Mouse (Mus musculus) cerebellum, postnatal 4 days (tissue): ENCODE measurements around the gene Aimp2.

Source experiments
- DNase-seq, 2 experiments: peaks; one replicate each; pipeline ENCODE4 v3.0.0; 2022; ENCODE audit warnings: low spot score in 2 of 2, mixed read lengths in 1 of 2

Gene Aimp2

DNA sequence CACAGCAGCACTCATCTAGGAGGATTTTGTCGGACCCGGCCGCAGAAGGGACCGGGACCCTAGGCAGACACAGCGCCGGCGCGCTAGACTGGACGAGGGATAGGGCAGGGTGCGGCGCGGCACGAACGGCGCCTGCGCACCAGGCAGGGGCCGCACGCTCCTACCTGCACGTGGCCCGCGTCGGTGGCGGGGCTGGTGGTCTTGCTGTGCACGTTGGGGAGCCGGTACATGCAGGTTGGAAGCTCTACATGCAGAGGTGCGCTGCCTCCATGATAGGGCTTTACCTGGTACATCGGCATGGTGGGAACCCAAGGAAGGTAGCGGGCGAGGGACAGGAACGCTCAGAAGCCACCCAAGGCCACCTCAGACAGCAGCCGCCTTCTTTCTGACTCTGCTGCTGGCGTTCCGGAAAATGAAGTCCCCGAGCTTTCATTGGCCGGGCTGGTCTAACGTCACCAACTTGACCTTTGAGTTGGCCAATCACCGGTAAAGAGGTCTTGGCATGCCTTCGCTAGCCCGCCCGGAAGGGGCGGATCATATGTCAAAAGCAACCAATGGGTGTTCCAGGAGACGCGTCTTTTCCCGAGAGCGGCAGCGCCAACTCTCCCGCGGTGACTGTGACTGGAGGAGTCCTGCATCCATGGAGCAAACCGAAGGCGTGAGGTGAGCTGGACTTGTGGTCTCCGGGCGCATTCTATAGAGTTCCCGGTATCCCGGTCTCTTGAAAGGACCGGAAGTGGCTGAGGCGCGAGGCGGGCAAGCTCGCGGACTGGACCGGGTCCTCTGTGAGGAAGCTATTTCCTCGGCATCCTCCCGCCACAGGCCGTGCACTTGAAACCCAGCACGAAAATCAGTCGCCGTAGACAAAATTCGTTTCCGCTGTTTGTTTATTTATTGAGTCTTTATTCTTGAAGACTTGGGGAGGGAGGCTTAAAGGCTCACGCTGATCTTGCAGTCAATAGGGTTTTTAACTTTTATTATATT, at the start of gene Aimp2, which contains the start of gene Pms2:
Gene Aimp2 (minus strand): TSS at position 431 of the 984 bp plus-strand sequence.
Gene Pms2 (plus strand): TSS at position 548 of the 984 bp plus-strand sequence.
- DNase-seq, result peak; percentile 79 to 92

DNA sequence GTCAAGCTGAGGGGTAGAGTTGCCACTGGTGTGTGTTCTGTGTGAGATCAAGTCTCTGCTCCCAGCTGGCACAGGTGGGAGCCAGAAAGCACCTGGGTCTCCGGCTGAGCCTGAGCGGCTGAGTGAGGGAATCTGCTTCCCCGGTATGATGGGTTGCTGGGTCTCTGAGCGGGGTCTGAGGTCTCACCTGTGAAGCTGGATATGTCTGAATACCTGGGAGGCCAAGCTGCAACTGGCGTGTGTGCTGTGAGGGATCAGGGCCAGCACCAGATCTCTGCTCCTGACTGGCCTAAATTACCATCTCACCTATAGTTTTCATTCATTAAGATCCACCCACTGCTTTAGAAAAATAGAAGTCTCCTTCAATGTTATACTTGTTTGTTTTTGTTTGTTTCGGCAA, 47.5 kb upstream of the Aimp2 start:
- no peak for DNase-seq

DNA sequence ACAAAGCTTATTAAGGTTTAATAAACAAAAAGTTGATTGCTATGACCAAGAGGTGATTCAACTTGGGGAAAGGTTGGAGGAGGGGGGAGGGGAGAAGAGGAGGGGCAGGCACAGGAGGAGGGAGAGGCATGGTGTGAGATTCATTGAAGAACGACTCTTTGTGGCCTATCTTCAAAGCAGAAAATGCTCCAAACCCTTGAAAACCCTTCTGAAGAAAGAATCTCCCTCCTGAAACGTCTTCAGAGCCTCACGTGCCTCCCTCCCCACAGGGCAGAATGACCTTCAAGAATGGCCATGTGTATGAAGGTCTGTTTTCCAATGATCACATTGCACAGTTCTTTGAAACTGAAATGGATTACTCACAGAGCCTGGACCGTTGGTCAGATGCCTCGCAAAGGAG, 40.4 kb upstream of the Aimp2 start:
- DNase-seq, result no peak

DNA sequence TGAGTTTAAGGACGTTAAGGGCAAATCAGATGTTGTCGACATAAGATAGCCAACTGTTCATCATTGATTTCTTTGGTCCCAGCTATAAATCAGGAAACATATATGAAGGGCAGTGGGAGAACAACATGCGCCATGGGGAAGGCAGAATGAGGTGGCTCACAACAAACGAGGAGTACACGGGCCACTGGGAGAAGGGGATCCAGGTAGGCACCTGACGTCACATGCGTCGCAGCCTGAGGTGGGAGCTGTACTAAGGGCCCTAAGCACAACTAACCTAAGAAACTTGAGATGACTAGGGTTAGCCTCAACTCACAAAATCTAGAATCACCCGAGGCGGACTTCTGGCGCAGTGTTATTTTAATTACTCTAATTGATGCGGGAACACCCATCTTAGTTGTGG, 38.7 kb upstream of the Aimp2 start:
- DNase-seq, result no peak

DNA sequence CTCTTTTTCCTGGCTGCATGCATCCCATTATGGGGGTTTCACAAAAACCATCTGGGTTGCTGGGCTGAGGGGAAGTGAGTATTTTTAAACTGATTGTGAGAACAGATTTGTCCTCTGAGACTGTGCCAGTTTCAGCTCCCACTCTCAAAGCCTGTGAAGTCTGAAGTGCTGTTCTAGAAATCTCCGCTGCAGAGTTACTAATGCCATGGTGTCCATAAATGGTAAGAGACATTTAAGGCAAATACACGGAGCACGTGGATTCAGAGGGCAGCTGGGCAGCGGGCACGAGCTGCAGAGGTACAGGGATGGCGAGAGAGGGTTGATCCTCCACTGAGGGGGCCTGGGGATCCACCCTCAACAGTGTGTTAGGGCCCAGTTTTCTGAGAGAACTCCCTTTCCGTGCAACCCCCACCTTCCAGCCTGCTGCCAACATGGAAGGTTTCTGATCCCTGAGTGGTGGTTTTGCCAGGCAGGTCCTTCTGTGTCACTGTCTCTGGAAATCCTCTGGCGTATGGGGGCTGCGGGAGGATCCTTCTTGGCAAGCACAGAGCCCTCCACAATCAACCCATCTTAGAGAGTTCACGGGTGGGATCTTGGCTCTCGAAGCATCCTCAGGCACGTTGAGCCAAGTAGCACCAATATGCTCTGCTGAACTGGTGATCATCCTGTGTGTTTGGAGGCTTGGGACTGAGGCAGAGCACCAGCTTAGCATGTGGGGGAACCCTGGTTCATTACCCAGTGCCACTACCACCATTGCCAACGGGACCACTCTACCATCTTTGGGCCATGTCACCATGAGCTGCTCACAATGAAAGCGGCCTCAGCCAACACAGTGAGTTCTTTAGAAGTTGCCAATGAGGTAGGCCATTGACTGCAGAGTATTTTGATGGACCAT, 33.8 kb upstream of the Aimp2 start:
- no peak for DNase-seq

DNA sequence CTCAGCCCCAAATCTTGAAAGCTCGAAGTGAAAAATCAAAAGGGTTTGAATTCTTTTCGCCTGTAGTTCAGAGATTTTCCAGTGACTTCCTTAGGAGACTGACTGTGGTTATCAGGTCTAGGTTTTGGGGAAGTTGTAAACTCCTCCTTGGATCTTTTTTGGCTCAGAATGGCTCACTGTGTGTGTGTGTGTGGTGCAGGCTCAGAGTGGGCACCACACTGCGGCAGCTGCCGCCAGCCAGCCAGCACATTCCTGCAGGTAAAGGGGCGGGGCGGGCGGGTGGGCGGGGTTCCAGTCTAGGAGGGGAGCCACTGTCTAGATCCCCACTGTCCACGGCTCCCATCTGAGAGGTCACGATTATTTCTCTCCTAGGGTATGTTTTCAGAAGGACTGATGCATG, 31.9 kb upstream of the Aimp2 start:
- DNase-seq, result no peak

DNA sequence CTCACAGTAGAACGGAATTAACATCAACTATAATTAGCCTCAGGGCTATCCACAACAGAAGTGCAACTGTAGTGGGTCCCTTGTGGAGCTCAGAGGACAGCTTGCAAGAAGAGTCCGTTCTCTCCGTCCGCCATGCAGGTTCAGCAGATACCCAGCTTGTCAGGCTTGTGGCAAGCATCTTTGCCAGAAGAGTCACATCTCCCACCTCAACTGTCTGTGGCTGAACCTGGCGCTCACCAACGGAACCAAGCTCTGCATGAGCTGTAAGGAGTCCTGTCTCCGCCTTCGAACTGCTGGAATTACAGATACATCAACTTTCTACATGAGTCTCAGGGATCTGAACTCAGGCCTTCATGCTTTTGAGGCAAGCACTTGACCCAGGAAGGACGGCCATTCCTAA, 26.5 kb upstream of the Aimp2 start:
- no peak for DNase-seq

DNA sequence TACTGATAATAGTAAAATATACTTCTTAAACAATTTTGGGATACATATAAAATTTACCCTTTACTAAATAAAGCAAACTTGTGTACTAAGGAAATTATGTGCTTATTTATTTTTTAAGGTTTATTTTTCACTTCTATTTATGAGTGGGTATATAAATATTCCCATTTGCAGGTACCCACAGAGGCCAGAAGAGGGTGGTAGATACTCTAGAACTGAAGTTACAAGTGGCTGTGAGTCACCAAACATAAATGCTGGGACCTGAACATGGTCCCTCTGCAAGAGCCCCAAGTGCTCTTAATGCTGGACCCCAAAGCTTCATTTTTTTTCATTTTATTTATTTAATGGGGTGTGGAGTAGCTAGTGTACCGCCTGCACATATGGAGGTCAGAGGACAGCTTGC, 24.2 kb upstream of the Aimp2 start:
- no peak for DNase-seq

DNA sequence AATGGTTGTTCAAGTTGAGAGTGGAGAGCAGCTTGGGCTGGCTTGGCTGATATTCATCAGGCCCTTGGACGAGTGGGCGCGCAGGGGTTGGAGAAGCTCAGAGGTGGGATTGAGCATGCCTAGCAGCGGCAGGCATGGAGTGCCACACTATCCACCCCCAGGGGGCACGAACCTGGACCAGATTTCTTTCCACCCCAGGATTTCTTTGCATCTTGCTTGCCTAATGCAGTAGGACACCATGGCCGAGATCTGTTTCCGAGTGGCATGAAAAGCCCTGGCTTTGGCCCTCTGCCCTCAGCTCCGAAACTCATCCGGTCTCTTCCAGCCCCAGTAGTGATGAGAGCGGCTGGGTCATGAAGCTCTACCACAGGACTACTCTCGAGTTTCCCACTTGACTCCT, 23.8 kb upstream of the Aimp2 start:
- DNase-seq, result no peak

DNA sequence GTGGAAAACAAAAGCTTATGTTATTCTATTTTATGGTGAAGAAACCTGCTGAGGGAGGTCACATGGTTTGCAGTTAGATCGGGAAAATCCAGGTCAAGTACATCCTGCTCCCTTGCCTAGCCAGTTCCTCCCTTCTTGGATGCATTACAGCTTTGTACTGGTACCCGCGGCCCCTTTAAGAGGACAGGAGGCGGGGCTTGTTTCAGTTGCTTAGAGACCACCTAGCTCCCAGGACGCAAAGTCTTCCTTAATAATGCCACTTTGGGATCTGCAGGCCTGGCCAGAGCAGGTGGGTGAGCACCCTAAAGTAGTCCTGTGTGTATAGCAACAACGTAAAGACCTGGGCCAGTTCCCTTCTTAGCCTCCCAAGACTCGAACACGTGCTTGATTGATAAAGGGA, 23.2 kb upstream of the Aimp2 start, which contains the start of gene Rsph10b:
Gene Rsph10b (plus strand): TSS at position 205 of the 400 bp plus-strand sequence.
- no peak for DNase-seq

DNA sequence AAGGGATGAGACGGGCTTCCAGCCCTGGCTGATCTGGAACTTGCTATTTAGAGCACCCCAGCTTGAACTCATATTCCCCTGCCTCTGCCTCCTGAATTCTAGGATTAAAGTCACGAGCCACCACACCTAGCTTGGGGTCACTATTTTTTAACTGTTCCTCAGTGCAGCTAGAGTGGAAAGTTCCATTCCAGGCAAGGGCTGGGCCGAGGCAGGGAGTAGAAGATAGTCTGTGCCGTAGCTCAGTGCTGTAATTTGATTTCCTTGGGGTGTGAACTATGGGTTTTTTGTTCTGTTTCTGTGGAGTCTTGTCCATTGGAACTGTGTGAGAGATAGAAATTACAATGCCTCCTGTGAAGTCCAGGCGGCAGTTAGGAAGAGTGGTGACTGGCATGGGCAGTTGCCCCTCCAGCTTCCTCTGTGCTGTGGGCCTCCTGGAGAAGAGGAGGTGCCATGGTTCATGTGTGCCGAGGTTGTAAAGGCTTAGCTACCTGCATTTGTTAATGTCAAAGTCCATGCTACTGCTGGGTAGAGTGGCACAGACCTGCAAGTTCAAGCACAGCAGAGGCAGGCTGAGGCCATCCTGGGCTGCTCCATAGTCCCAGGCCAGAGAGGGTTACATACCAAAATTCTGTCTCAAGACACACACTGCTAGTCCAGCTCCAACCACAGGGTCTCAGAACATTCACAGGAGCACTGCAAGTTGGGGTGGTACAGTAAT, 22.4 kb upstream of the Aimp2 start:
- no peak for DNase-seq

DNA sequence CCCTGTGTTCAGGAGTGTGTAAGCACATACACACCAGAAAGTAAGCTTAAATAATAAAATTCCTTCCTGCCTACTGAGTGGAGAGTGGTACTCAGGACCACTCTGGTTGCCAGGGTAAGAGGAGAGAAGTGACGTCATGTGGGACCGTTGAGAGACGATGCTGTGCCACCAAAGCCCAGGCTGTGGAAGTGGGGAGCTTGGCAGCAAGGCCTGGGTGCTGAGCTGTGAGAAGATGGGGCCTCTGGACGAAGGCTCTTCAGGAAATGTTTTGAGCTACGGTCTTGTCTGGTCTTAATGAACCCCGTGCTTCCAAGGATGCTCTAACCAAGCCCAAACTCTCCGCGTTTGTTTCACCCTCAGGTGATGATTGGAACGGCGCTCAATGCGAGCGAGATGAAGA, 21.0 kb upstream of the Aimp2 start:
- DNase-seq, result no peak

DNA sequence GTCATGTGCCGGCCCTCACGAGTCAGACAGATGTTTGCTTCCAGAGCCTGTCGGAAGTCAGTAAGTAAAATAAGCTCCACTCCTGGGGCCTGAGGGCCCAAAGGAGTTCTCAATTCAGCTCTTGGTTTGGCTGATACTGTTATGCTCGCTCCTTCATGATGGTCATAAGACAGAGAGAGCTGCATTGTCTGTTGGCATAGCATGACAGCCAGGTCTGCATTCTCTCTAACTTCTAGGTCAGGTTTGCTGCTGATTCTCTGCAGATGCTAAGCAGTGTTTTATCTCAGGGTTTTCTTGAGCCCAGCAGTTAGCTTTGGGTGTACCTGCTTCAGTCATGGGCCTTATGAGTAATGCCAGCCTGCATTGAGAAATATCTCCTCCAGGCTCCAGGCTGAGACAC, 19.6 kb upstream of the Aimp2 start:
- no peak for DNase-seq

DNA sequence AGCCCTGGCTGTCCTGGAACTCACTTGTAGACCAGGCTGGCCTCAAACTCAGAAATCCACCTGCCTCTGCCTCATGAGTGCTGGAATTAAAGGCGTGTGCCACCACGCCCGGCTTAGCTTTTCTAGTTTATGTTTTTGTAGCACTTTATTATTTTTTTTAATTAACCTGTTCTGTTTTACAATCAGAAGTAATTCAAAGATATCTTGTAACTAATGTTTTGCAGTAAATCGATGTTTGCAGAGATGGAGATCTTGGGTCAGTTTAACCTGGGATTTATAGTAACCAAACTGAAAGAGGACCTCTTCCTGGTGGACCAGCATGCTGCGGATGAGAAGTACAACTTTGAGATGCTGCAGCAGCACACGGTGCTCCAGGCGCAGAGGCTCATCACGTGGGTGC, 18.2 kb upstream of the Aimp2 start, which contains the start of gene Gm42421:
Gene Gm42421 (plus strand): TSS at position 301 of the 400 bp plus-strand sequence.
- DNase-seq, result no peak

DNA sequence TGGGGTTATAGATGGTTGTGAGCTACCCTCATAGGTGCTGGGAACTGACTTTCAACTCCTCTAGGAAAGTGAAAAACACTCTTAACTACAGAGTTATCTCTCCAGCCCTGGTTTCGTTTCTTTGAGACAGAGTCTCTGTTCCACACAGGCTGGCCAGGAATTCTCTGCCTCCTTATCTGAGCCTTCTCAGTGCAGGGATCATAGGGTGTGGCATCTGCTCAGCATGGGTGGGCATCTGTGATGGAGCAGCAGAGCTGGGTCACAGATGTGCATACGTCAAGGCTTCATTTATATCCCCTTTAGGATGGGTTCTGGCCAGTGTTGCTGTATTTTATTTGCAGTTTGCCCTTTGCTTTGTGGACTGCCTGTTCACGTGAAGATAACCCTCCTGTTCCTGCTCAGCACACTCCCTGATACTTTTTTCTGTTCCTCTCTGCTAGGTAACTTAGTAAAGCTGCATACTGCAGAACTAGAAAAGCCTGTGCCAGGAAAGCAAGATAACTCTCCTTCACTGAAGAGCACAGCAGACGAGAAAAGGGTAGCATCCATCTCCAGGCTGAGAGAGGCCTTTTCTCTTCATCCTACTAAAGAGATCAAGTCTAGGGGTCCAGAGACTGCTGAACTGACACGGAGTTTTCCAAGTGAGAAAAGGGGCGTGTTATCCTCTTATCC, 15.3 kb upstream of the Aimp2 start:
- DNase-seq, result no peak

DNA sequence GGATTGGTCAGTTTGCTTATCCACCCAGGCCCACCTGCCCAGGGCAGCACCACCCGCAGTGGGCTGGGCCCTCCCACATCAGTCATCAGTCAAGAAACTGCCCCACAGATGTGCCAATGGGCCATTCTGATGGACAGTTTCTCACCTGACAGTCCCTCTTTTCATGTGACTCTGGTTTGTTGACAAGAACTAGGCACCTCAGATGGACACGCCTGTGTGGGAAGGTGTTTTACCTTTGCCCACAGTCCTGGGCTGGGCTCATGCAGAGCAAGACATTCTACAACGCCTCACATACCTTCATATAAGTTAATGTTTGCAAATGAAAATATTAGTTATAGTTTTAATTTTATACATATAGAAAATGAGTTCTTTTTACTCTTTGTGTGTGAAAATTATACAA, 8.5 kb upstream of the Aimp2 start:
- no peak for DNase-seq

DNA sequence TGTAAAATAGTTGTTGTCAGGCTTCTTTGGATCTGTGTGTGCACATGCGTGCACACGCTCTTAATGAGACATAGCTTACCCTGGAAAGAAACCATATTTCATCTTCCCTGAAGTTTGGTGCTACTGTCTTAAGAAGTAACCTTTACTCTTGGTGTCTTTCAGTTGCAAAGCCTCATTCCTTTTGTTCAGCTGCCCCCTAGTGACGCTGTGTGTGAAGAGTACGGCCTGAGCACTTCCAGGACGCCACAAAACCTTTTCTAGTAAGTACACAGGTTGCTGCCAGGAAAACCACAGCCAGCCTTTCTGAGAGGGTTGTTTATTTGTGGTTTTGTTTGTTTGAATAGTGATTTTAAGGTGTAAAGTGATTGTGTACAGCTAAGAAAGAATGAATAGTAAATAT, 7.8 kb upstream of the Aimp2 start:
- no peak for DNase-seq

DNA sequence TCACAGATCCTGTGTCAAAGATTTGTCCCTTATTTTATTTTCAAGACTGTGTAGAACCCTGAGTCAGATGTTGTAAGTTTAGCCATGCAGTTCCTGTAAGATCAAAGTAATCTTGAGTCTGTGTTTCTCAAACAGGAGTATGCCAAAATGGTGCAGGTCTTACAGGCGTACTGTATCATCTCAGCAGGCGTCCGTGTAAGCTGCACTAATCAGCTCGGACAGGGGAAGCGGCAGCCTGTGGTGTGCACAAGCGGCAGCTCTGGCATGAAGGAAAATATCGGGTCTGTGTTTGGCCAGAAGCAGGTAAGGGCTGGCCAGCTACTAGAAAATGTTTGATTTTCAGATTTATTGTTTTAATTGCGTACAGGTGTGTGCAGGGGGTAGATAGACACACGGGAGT, 6.6 kb upstream of the Aimp2 start:
- DNase-seq, result no peak

DNA sequence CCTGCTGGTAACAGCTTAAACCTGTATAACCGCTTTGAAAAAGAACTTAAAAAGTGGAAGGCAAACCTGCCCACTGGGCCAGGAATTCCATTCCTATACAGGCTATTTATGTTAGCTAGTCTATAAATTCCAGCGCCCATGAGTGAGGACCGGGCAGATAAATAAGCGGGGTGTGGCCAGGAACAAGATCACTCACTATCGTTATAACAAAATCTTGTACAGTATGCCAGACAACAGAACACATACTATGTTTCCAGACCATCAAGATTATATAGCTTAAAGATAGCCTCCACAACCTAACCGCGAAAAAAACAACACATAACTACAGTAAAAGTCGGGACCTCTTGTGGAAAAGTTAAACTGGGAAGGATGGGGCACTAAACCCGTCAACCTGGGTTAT, 721 bp downstream of the Aimp2 start:
- DNase-seq, result no peak

DNA sequence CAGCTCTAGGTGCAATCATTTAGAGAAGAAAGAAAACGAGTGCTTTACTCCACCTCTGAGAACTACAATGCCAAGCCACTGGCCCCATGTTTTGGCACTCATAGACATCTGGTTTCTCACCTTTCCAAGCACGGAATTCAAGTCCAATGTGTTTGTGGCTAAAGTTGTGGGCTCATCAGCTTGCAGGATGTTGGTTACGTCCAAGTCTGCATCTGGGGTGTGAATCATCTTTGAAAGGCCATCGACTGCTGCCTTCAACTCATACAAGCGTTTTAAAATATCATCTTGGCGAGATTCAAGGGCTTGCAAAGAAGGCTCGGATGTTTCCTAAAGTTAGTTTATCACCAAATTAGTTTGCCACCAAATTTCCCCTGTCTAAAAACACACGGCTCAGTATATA, 3.2 kb downstream of the Aimp2 start:
- no peak for DNase-seq

DNA sequence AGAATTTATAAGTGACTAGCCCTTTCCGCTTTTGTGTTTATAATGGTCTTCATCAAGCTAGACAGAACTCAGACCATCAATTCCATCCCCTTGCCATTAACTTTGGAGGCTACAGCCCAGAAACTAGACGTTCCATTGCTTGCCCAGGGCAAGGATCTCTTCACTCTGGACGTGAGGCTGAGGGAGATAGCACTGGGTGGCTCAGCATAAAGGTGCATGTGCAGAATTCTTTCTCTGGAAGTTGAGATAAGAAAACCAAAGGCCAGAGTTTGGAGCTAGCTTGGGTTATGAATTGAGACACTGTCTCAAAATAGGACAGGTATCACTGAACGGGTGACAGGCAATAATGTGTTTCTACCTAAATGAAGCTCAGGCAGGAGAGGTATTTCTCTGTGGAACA, 5.8 kb downstream of the Aimp2 start:
- DNase-seq, result no peak
